Mouse (Mus musculus) MEL (cell line): Measurements from ENCODE around the gene Cldn11. TPM values are rescaled to one million over a fixed set of nuclear protein-coding genes. Genes with fewer than 3 reads are reported as not detected.
A peak's percentile ranks its signal among the peaks of the same experiment; 100 is the strongest.

Experiments used
- DNase-seq: peaks from one replicate; pipeline ENCODE4 v3.0.0; 2011; ENCODE audit warnings: low read depth, low spot score
- H3K27ac ChIP-seq: 2 replicates; pipeline ENCODE4 v1.5.1; 2012; ENCODE audit warnings: low read depth, mild to moderate bottlenecking, control low read depth, low read length, moderate library complexity; ENCODE audit not compliant: control insufficient read depth
- H3K27me3 ChIP-seq, 2 experiments: fragments of 150-350 bp in 1 of 2; sonication (generic) in 1 of 2; 2 replicates each; pipeline ENCODE4 v1.6.1; 2012; ENCODE audit warnings: low read length in 2 of 2, mild to moderate bottlenecking in 2 of 2, improper control_type of control experiment in 1 of 2, moderate library complexity in 1 of 2; ENCODE audit not compliant: insufficient read depth in 2 of 2, control insufficient read depth in 1 of 2
- H3K36me3 ChIP-seq, 2 experiments: 2 replicates each; pipeline ENCODE4 v1.6.1; 2012 to 2014; ENCODE audit warnings: low read length in 2 of 2, improper control_type of control experiment in 1 of 2, inconsistent platforms in 1 of 2, mild to moderate bottlenecking in 1 of 2; ENCODE audit not compliant: insufficient read depth in 2 of 2, control insufficient read depth in 1 of 2
- H3K4me1 ChIP-seq, 2 experiments: fragments of 150-350 bp in 1 of 2; sonication (generic) in 1 of 2; 2 replicates each; pipeline ENCODE4 v1.6.1; 2012; ENCODE audit warnings: low read length in 2 of 2, improper control_type of control experiment in 1 of 2, mild to moderate bottlenecking in 1 of 2; ENCODE audit not compliant: insufficient read depth in 2 of 2, control insufficient read depth in 1 of 2
- H3K4me3 ChIP-seq, 2 experiments: fragments of 150-350 bp in 1 of 2; sonication (generic) in 1 of 2; 2 replicates each; pipeline ENCODE4 v1.5.1; 2012; ENCODE audit warnings: low read depth in 2 of 2, low read length in 2 of 2, mild to moderate bottlenecking in 2 of 2, moderate library complexity in 2 of 2, control low read depth in 1 of 2, improper control_type of control experiment in 1 of 2; ENCODE audit not compliant: control insufficient read depth in 1 of 2, insufficient read depth in 1 of 2
- H3K79me2 ChIP-seq: 2 replicates; pipeline ENCODE4 v1.6.1; 2012; ENCODE audit warnings: mild to moderate bottlenecking, low read length, moderate library complexity; ENCODE audit not compliant: control insufficient read depth, poor library complexity, insufficient read depth
- H3K9ac ChIP-seq: 2 replicates; pipeline ENCODE4 v1.6.1; 2012; ENCODE audit warnings: low read depth, mild to moderate bottlenecking, control low read depth, low read length, moderate library complexity; ENCODE audit not compliant: control insufficient read depth, poor library complexity, severe bottlenecking
- H3K9me3 ChIP-seq: fragments of 150-350 bp; sonication (generic); replicated peaks from 2 replicates; pipeline ENCODE4 v1.6.1; 2012; ENCODE audit warnings: mild to moderate bottlenecking, low read length, improper control_type of control experiment, moderate library complexity; ENCODE audit not compliant: insufficient read depth
- CHD1 ChIP-seq: IDR thresholded peaks from 2 replicates; pipeline ENCODE4 v1.6.1; 2012; ENCODE audit warnings: low read depth, mild to moderate bottlenecking, inconsistent platforms, low read length, improper control_type of control experiment
- CHD2 ChIP-seq: IDR thresholded peaks from 2 replicates; pipeline ENCODE4 v1.6.1; 2011; ENCODE audit warnings: low read length, improper control_type of control experiment
- E2F4 ChIP-seq: IDR thresholded peaks from 2 replicates; pipeline ENCODE4 v1.6.1; 2011; ENCODE audit warnings: low read depth, low read length, improper control_type of control experiment, borderline replicate concordance
- ELF1 ChIP-seq: IDR thresholded peaks from 2 replicates; pipeline ENCODE4 v1.6.1; 2014; ENCODE audit warnings: low read depth, mild to moderate bottlenecking, inconsistent platforms, low read length, improper control_type of control experiment, moderate library complexity
- ETS1 ChIP-seq: IDR thresholded peaks from 2 replicates; pipeline ENCODE4 v1.6.1; 2012; ENCODE audit warnings: low read depth, mild to moderate bottlenecking, inconsistent platforms, low read length, improper control_type of control experiment, moderate library complexity
- GATA1 ChIP-seq: IDR thresholded peaks from 2 replicates; pipeline ENCODE4 v1.6.1; 2011; ENCODE audit warnings: low read depth, low read length, improper control_type of control experiment
- JUND ChIP-seq: IDR thresholded peaks from 2 replicates; pipeline ENCODE4 v1.6.1; 2011; ENCODE audit warnings: low read depth, mild to moderate bottlenecking, improper control_type of control experiment, low read length
- KAT2A ChIP-seq: conservative IDR thresholded peaks from 2 replicates; pipeline ENCODE4 v1.6.1; 2012; ENCODE audit warnings: low read depth, low read length, improper control_type of control experiment, inconsistent platforms
- MAFK ChIP-seq: IDR thresholded peaks from 2 replicates; pipeline ENCODE4 v1.6.1; 2011; ENCODE audit warnings: low read depth, mild to moderate bottlenecking, low read length, improper control_type of control experiment, borderline replicate concordance
- MAZ ChIP-seq: IDR thresholded peaks from 2 replicates; pipeline ENCODE4 v1.6.1; 2012; ENCODE audit warnings: low read depth, mild to moderate bottlenecking, inconsistent platforms, low read length, improper control_type of control experiment
- MYB ChIP-seq: IDR thresholded peaks from 2 replicates; pipeline ENCODE4 v1.6.1; 2011; ENCODE audit warnings: mild to moderate bottlenecking, low read depth, low read length, improper control_type of control experiment
- NRF1 ChIP-seq: IDR thresholded peaks from 2 replicates; pipeline ENCODE4 v1.6.1; 2014; ENCODE audit warnings: low read depth, mild to moderate bottlenecking, inconsistent platforms, low read length, improper control_type of control experiment, moderate library complexity; ENCODE audit not compliant: poor library complexity, insufficient read depth, severe bottlenecking
- UBTF ChIP-seq: IDR thresholded peaks from 2 replicates; pipeline ENCODE4 v1.6.1; 2012; ENCODE audit warnings: low read depth, mild to moderate bottlenecking, inconsistent platforms, low read length, improper control_type of control experiment, moderate library complexity, borderline replicate concordance; ENCODE audit not compliant: insufficient read depth
- ZC3H11A ChIP-seq: IDR thresholded peaks from 2 replicates; pipeline ENCODE4 v1.6.1; 2012; ENCODE audit warnings: low read depth, mild to moderate bottlenecking, inconsistent platforms, low read length, improper control_type of control experiment
- ZMIZ1 ChIP-seq: IDR thresholded peaks from 2 replicates; pipeline ENCODE4 v1.6.1; 2012; ENCODE audit warnings: low read depth, mild to moderate bottlenecking, inconsistent platforms, low read length, improper control_type of control experiment, moderate library complexity
- ZNF384 ChIP-seq: IDR thresholded peaks from 2 replicates; pipeline ENCODE4 v1.6.1; 2012; ENCODE audit warnings: low read depth, mild to moderate bottlenecking, inconsistent platforms, low read length, improper control_type of control experiment
- polyA plus RNA-seq, 2 experiments: library from polyadenylated mRNA; stranded (reverse) in 1 of 2; unstranded in 1 of 2; fragments of >175 nt in 1 of 2; fragments of >200 nt in 1 of 2; gene quantifications; 2 replicates each; pipeline versions ENCODE4 v1.2.1 to v1.2.4; 2012; ENCODE audit warnings: low replicate concordance in 2 of 2, low read depth in 1 of 2; ENCODE audit not compliant: insufficient read length in 2 of 2, insufficient read depth in 1 of 2, missing spikeins in 1 of 2
- total RNA-seq: library from RNA; depleted of rRNA; stranded (reverse); fragments of 300-350 nt; gene quantifications from 2 replicates; pipeline ENCODE4 v1.2.3, GENCODE M21; 2012

Gene Cldn11
- total and polyA plus RNA-seq, 3 experiments: not detected

DNA sequence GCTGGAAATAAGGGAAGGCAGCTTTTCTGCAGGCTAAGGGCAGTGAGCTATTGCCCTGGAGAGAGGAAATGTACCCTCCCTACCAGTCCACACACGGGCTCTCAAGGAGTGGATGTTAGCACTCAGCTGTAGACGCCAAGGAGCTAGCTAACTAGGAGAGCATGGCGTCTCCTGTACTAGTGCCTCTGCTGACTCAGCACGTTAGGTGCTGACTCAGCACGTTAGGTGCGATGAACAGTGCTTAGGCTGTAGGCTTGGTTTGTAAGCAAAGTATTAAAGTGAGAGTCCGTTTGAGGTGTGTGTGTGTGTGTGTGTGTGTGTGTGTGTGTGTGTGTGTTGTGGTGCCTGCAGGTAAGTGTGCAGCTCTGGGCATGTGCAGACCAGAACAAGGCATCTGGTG is 40.6 kb downstream of the Cldn11 start:
- DNase-seq: no peak
- no peak for TF ChIP-seq ZC3H11A
- no peak for TF ChIP-seq ETS1
- TF ChIP-seq MAFK: peak; percentile 94
- TF ChIP-seq E2F4: no peak
- TF ChIP-seq MYB: no peak
- H3K27ac ChIP-seq: no peak overlapping the region
- H3K27me3 ChIP-seq: no peaks in the 10 kb centered on the region
- no peaks in the 10 kb centered on the region for H3K36me3 ChIP-seq
- no peaks in the 10 kb centered on the region for H3K4me1 ChIP-seq
- H3K79me2 ChIP-seq: no peaks in the 10 kb centered on the region
- no peak overlapping the region for H3K4me3 ChIP-seq
- H3K9me3 ChIP-seq: no peaks in the 10 kb centered on the region
- no peak overlapping the region for H3K9ac ChIP-seq

- no peaks in the 10 kb centered on the region for H3K9me3 ChIP-seq
- H3K36me3 ChIP-seq: no peaks in the 10 kb centered on the region
- no peak overlapping the region for H3K4me3 ChIP-seq
- H3K27ac ChIP-seq: no peak overlapping the region
- no peak for TF ChIP-seq JUND
- TF ChIP-seq MAFK: no peak
- TF ChIP-seq NRF1: no peak
- TF ChIP-seq ELF1: no peak
- TF ChIP-seq GATA1: no peak
- no peak for TF ChIP-seq ZNF384
- TF ChIP-seq ZMIZ1: no peak
- no peak for TF ChIP-seq CHD2
- TF ChIP-seq MAZ: no peak
- no peak for TF ChIP-seq KAT2A
- TF ChIP-seq CHD1: no peak
- no peak for TF ChIP-seq UBTF
- no peaks in the 10 kb centered on the region for H3K27me3 ChIP-seq
- no peaks in the 10 kb centered on the region for H3K79me2 ChIP-seq
- DNase-seq: no peak
- H3K4me1 ChIP-seq: no peaks in the 10 kb centered on the region
- H3K9ac ChIP-seq: no peak overlapping the region
Measured at GRCm38 (mm10) chr3:31191402-31191801, 41.7 kb downstream of the Cldn11 start.
